Mouse (Mus musculus) CH12.LX (cell line): ENCODE measurements around the gene Gm16181.

Experiments used
- CTCF ChIP-seq, 2 experiments: IDR thresholded peaks in 1 of 2; conservative IDR thresholded peaks in 1 of 2; 2 replicates each; pipeline ENCODE4 v1.5.1; 2011 to 2012; ENCODE audit warnings: low read depth in 2 of 2, low read length in 2 of 2, improper control_type of control experiment in 1 of 2, inconsistent platforms in 1 of 2, mild to moderate bottlenecking in 1 of 2, moderate library complexity in 1 of 2
- E2F4 ChIP-seq: IDR thresholded peaks from 2 replicates; pipeline ENCODE4 v1.6.1; 2011; ENCODE audit warnings: low read depth, low read length, improper control_type of control experiment; ENCODE audit not compliant: insufficient replicate concordance
- EP300 ChIP-seq: IDR thresholded peaks from 2 replicates; pipeline ENCODE4 v1.6.1; 2011; ENCODE audit warnings: low read length, improper control_type of control experiment
- JUND ChIP-seq: conservative IDR thresholded peaks from 2 replicates; pipeline ENCODE4 v1.6.1; 2011; ENCODE audit warnings: low read depth, low read length, improper control_type of control experiment
- MAZ ChIP-seq: IDR thresholded peaks from 2 replicates; pipeline ENCODE4 v1.6.1; 2012; ENCODE audit warnings: low read depth, mild to moderate bottlenecking, inconsistent platforms, low read length, improper control_type of control experiment, moderate library complexity
- MXI1 ChIP-seq: IDR thresholded peaks from 2 replicates; pipeline ENCODE4 v1.6.1; 2011; ENCODE audit warnings: mild to moderate bottlenecking, low read depth, low read length, improper control_type of control experiment
- POLR2A ChIP-seq: IDR thresholded peaks from 2 replicates; pipeline ENCODE4 v1.6.1; 2011; ENCODE audit warnings: low read depth, mild to moderate bottlenecking, improper control_type of control experiment, low read length
- POLR2AphosphoS2 ChIP-seq: IDR thresholded peaks from 2 replicates; pipeline ENCODE4 v1.6.1; 2011; ENCODE audit warnings: low read depth, low read length, improper control_type of control experiment
- RCOR1 ChIP-seq: conservative IDR thresholded peaks from 2 replicates; pipeline ENCODE4 v1.6.1; 2012; ENCODE audit warnings: low read depth, mild to moderate bottlenecking, inconsistent platforms, low read length, improper control_type of control experiment
- TCF12 ChIP-seq: IDR thresholded peaks from 2 replicates; pipeline ENCODE4 v1.6.1; 2014; ENCODE audit warnings: low read depth, mild to moderate bottlenecking, inconsistent platforms, low read length, improper control_type of control experiment
- UBTF ChIP-seq: IDR thresholded peaks from 2 replicates; pipeline ENCODE4 v1.6.1; 2012; ENCODE audit warnings: low read depth, mild to moderate bottlenecking, inconsistent platforms, low read length, improper control_type of control experiment, moderate library complexity
- USF1 ChIP-seq: IDR thresholded peaks from 2 replicates; pipeline ENCODE4 v1.6.1; 2014; ENCODE audit warnings: low read depth, mild to moderate bottlenecking, inconsistent platforms, low read length, improper control_type of control experiment
- ZMIZ1 ChIP-seq: IDR thresholded peaks from 2 replicates; pipeline ENCODE4 v1.6.1; 2012; ENCODE audit warnings: low read depth, mild to moderate bottlenecking, inconsistent platforms, low read length, improper control_type of control experiment

DNA sequence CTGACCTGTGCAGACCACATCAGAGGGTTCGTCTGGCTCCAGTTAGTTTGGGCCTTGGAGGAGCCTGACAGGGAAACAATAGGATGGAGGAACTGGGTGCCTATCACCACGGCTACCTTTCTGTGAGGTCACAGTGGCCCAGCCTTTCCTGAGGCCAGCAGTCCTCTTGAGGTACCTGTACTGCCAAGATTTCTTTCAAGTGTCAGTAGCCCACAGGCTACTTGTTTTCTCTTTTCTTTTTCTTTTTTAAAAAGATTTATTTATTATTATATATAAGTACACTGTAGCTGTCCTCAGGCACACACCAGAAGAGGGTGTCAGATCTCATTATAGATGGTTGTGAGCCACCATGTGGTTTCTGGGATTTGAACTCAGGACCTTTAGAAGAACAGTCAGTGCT lies 44.7 kb upstream of the Gm16181 start, which contains the start of gene Aif1:
- TF ChIP-seq MXI1 = no peak
- TF ChIP-seq EP300 = no peak
- TF ChIP-seq CTCF (conservative IDR thresholded peaks at IDR 0.05 in 1 of 2, IDR thresholded peaks at IDR 0.05 in 1 of 2; ENCODE audit: low read depth in 2 of 2, low read length in 2 of 2) = no peak
- TF ChIP-seq POLR2A = no peak
- no peak for TF ChIP-seq RCOR1
- no peak for TF ChIP-seq TCF12
- TF ChIP-seq ZMIZ1 = no peak
- no peak for TF ChIP-seq MAZ
- no peak for TF ChIP-seq USF1
- TF ChIP-seq UBTF = no peak
- TF ChIP-seq JUND = no peak
- TF ChIP-seq E2F4 = no peak
- no peak for TF ChIP-seq POLR2AphosphoS2
